Mouse (Mus musculus) regulatory T cell (primary cell): ENCODE results near the gene Ttc28.

Source experiments
- in situ Hi-C: fragments of 300-600 bp; cut with MboI, MseI; formaldehyde crosslinking; loops from one replicate; pipeline ENCODE4 v1.15.1; 2025; ENCODE audit warnings: high pct_unique_total_duplicates

Ttc28 gene

GRCm38 (mm10) chr5:110958196-110958595, 78.6 kb downstream of the Ttc28 start:
- in situ Hi-C loops = no loop called here

GRCm38 (mm10) chr5:110960067-110960466, 80.5 kb downstream of the Ttc28 start:
- in situ Hi-C loops = no loop called here

- in situ Hi-C loops = no loop called here
Observed at GRCm38 (mm10) chr5:110960890-110961289, 81.3 kb downstream of the Ttc28 start.

- in situ Hi-C loops = no loop called here
Observed at GRCm38 (mm10) chr5:110967483-110968055, 88.0 kb downstream of the Ttc28 start.

GRCm38 (mm10) chr5:110968566-110968965, 89.0 kb downstream of the Ttc28 start:
- in situ Hi-C loops = no loop called here

GRCm38 (mm10) chr5:110970162-110970780, 90.7 kb downstream of the Ttc28 start:
- in situ Hi-C loops = no loop called here

GRCm38 (mm10) chr5:110976721-110977120, 97.1 kb downstream of the Ttc28 start:
- in situ Hi-C loops = no loop called here

- in situ Hi-C loops = no loop called here
Observed at GRCm38 (mm10) chr5:110977796-110978195, 98.2 kb downstream of the Ttc28 start.

GRCm38 (mm10) chr5:110978461-110978860, 98.9 kb downstream of the Ttc28 start:
- in situ Hi-C loops = no loop called here

GRCm38 (mm10) chr5:110979011-110979860, 99.6 kb downstream of the Ttc28 start:
- in situ Hi-C loops = no loop called here

GRCm38 (mm10) chr5:110979861-110980346, 100.3 kb downstream of the Ttc28 start:
- in situ Hi-C loops = loop anchor here (5.0 kb wide), 1 partner anchor 62 kb away; no protein-coding TSS in a partner anchor

- in situ Hi-C loops = loop anchor here (5.0 kb wide), 1 partner anchor 62 kb away; no protein-coding TSS in a partner anchor
Observed at GRCm38 (mm10) chr5:110980576-110980975, 101.0 kb downstream of the Ttc28 start.

- in situ Hi-C loops = loop anchor here (5.0 kb wide), 1 partner anchor 60 kb away; no protein-coding TSS in a partner anchor
Observed at GRCm38 (mm10) chr5:110982436-110982835, 102.8 kb downstream of the Ttc28 start.

- in situ Hi-C loops = loop anchor here (5.0 kb wide), 1 partner anchor 58 kb away; no protein-coding TSS in a partner anchor
Observed at GRCm38 (mm10) chr5:110984136-110984681, 104.6 kb downstream of the Ttc28 start.

- in situ Hi-C loops = no loop called here
Observed at GRCm38 (mm10) chr5:110996835-110997539, 117.4 kb downstream of the Ttc28 start.

- in situ Hi-C loops = no loop called here
Observed at GRCm38 (mm10) chr5:110997692-110998091, 118.1 kb downstream of the Ttc28 start.

GRCm38 (mm10) chr5:110998298-110998697, 118.7 kb downstream of the Ttc28 start:
- in situ Hi-C loops = no loop called here

GRCm38 (mm10) chr5:111000953-111001352, 121.3 kb downstream of the Ttc28 start:
- in situ Hi-C loops = no loop called here

- in situ Hi-C loops = no loop called here
Observed at GRCm38 (mm10) chr5:111003220-111003619, 123.6 kb downstream of the Ttc28 start.

GRCm38 (mm10) chr5:111003750-111004149, 124.1 kb downstream of the Ttc28 start:
- in situ Hi-C loops = no loop called here
